Mouse (Mus musculus) B cell, adult 67 days (primary cell): ENCODE data around the gene Il3ra. TPM values are rescaled to one million over a fixed set of nuclear protein-coding genes. Genes with fewer than 3 reads are reported as not detected.

Experiments
- total RNA-seq, 2 experiments: library from RNA; stranded (reverse); gene quantifications; 4 replicates each; pipeline ENCODE4 v1.2.4; 2023

Il3ra gene
- 10 to 100 TPM; 17.5 to 20.1 TPM for total RNA-seq

DNA sequence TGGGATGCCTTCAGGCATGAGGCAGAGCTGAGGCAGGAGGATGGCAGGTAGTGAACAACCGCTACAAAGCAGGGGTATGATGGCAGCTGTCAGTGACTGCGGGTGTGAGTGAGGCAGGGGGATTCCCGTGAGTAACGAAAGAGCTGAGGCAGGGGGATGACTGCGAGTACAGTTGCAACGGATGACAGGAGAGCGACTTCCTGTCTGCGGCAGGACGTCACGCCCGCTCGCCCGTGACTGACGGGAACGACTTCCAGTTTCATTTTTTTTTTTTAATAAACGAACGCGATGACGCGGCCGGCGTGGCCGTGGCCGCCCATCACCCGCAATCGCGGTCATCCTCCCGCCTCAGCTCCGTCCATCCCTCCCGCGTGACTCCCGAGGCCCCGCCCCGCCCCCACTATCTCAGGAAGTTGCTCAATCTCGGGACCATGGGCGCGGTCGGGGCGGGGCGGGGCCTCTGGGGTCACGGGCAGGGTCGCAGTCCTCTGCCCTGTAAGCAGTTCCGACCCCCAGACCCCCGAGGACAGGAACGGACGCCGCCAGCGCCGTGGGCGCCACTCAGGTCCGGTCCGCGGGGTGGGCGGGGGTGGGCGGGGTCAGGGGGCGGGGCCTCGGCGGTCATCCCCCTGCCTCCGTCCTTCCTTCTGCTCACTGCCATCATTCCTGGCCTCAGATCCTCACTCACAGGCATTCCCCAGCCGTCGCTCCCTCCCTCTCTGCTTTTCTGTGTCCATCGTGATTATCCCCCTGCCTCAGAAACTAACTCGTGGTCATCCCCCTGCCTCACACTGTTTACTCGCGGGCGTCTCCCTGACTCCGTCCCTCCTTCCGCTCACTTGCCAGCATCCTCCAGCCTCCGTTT, at the start of gene Il3ra:
Gene Il3ra (plus strand): TSS at position 328 of the 865 bp plus-strand sequence.

DNA sequence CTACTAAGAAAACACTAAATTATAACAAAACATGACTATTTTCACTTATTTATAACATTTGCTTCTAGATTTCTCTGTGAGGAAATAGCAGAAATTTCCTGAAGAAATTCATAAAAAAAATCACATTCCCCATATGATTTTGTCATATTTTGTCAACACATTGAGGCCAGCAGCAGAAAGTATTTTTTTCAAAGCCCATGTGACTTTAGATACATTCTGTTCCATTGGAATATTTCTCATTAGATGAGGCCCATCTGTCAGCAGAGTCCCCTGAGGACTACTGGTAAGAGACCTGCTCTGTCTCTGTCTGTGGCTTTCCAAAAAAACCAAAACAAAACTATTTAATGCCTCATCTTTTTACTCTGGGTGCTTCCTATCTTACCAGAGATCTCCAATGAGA, 23.5 kb upstream of the Il3ra start, which contains the start of gene Olfr31:
Gene Olfr31 (plus strand): TSS at position 301 of the 400 bp plus-strand sequence.

DNA sequence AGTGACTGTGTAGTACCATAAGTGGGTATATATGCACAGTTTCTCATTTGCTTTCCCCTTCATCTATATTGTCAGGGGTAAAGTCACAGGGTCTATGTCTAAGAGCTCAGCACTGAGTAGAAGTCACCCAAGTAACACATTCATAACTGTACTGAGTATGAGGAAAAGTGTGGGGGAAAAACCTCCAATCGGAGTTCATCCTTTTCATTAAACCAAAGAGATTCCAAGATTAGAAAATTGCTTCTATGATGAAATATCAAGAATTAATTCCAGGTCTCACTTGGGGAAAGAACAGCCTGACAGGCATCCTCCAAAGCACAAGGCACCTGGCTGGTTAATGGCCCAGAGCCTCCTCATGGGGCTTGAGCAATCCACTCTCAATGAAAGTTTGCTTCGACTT, 54.9 kb downstream of the Il3ra start, which contains the start of gene Olfr721-ps1:
Gene Olfr721-ps1 (plus strand): TSS at position 301 of the 400 bp plus-strand sequence.

Other genes with a start within 250 kb of the Il3ra start
- gene Psmd6, start 225.3 kb upstream of the Il3ra start, total RNA-seq = 100 to 1,000 TPM; 101 to 109 TPM
- gene Olfr720, start 159.4 kb upstream of the Il3ra start, total RNA-seq = not detected
- gene Olfr31, start 23.4 kb upstream of the Il3ra start, total RNA-seq = not detected
- not detected for gene Olfr721-ps1, start 55.0 kb downstream of the Il3ra start, total RNA-seq